Mouse (Mus musculus) heart, embryonic 14.5 days (tissue): ENCODE measurements around the gene Zbtb22. TPM values are rescaled to one million over a fixed set of nuclear protein-coding genes. Genes with fewer than 3 reads are reported as not detected.

ENCODE experiments used
- ATAC-seq: fragments of 200-750 bp; cut with Nextera tagmentation; 2 replicates; pipeline ENCODE4 v1.8.0; 2017; ENCODE audit warnings: low read depth, moderate TSS enrichment; ENCODE audit not compliant: insufficient number of reproducible peaks, insufficient read depth, low FRiP score
- H3K27ac ChIP-seq, 2 experiments: fragments of 200-500 bp in 1 of 2; fragments of 300-500 bp in 1 of 2; sonication (generic) in 1 of 2; replicated peaks in 1 of 2; 2 replicates each; pipeline ENCODE4 v1.5.1; 2012 to 2014; ENCODE audit warnings: low read depth in 2 of 2, low read length in 2 of 2, control low read depth in 1 of 2, mild to moderate bottlenecking in 1 of 2, mixed read lengths in 1 of 2; ENCODE audit not compliant: control insufficient read depth in 1 of 2, insufficient read depth in 1 of 2
- H3K27me3 ChIP-seq: fragments of 300-500 bp; sonication (generic); 2 replicates; pipeline ENCODE4 v1.6.1; 2014; ENCODE audit warnings: mild to moderate bottlenecking, low read length, control low read depth; ENCODE audit not compliant: control insufficient read depth, insufficient read depth
- H3K36me3 ChIP-seq: fragments of 300-500 bp; sonication (generic); 2 replicates; pipeline ENCODE4 v1.6.1; 2014; ENCODE audit warnings: mild to moderate bottlenecking, control low read depth, low read length, mixed read lengths; ENCODE audit not compliant: control insufficient read depth, insufficient read depth
- H3K4me1 ChIP-seq, 2 experiments: fragments of 200-500 bp in 1 of 2; fragments of 300-500 bp in 1 of 2; sonication (generic) in 1 of 2; 2 replicates each; pipeline ENCODE4 v1.6.1; 2012 to 2014; ENCODE audit warnings: low read length in 2 of 2, control low read depth in 1 of 2, mixed read lengths in 1 of 2; ENCODE audit not compliant: control insufficient read depth in 2 of 2, insufficient read depth in 2 of 2
- H3K4me2 ChIP-seq: fragments of 300-500 bp; sonication (generic); 2 replicates; pipeline ENCODE4 v1.6.1; 2014; ENCODE audit warnings: mild to moderate bottlenecking, low read length
- H3K4me3 ChIP-seq, 2 experiments: fragments of 200-500 bp in 1 of 2; fragments of 300-500 bp in 1 of 2; sonication (generic) in 1 of 2; 2 replicates each; pipeline ENCODE4 v1.5.1; 2012 to 2014; ENCODE audit warnings: low read length in 2 of 2, mild to moderate bottlenecking in 2 of 2, control low read depth in 1 of 2, low read depth in 1 of 2, moderate library complexity in 1 of 2; ENCODE audit not compliant: control insufficient read depth in 1 of 2, insufficient read depth in 1 of 2
- H3K9ac ChIP-seq: fragments of 300-500 bp; sonication (generic); 2 replicates; pipeline ENCODE4 v1.6.1; 2014; ENCODE audit warnings: mild to moderate bottlenecking, low read length
- H3K9me3 ChIP-seq: fragments of 300-500 bp; sonication (generic); 2 replicates; pipeline ENCODE4 v1.6.1; 2016; ENCODE audit warnings: low read length, control low read depth; ENCODE audit not compliant: control insufficient read depth
- WGBS: fragments of 180-500 bp; shearing (Covaris S2); extraction: QIAGEN DNeasy Blood & Tissue Kit; methylation state at CpG from one replicate; pipeline ENCODE4 v1.1.7; 2014; 5-methylcytosine and 5-hydroxymethylcytosine counted together
- polyA plus RNA-seq: library from polyadenylated mRNA; unstranded; fragments of >200 nt; fragmentation: Nextera tagmentation; extraction: Ambion mirVana; gene quantifications from 2 replicates; pipeline ENCODE4 v1.2.1, GENCODE M21; 2014

Zbtb22 gene
- polyA plus RNA-seq, 1 experiment from 2014 or later = 8.9 TPM

- H3K9me3 ChIP-seq = no peaks in the 10 kb centered on the region
- H3K27ac ChIP-seq = no peak overlapping the region
- H3K4me1 ChIP-seq = peaks cover under 1 to 9% of the 10 kb centered on the region in 2 experiments; a peak in 3 of 4 replicates
- H3K4me3 ChIP-seq = no peak overlapping the region
- H3K27me3 ChIP-seq = no peaks in the 10 kb centered on the region
- no peak overlapping the region for H3K4me2 ChIP-seq
- WGBS = 82% methylated on average over 19 of the region's 21 CpGs
- H3K36me3 ChIP-seq = peaks cover 11% of the 10 kb centered on the region
- H3K9ac ChIP-seq = no peak overlapping the region
- ATAC-seq = no peak
Measured at GRCm38 (mm10) chr17:33925406-33926116, 9.9 kb downstream of the Zbtb22 start.

DNA sequence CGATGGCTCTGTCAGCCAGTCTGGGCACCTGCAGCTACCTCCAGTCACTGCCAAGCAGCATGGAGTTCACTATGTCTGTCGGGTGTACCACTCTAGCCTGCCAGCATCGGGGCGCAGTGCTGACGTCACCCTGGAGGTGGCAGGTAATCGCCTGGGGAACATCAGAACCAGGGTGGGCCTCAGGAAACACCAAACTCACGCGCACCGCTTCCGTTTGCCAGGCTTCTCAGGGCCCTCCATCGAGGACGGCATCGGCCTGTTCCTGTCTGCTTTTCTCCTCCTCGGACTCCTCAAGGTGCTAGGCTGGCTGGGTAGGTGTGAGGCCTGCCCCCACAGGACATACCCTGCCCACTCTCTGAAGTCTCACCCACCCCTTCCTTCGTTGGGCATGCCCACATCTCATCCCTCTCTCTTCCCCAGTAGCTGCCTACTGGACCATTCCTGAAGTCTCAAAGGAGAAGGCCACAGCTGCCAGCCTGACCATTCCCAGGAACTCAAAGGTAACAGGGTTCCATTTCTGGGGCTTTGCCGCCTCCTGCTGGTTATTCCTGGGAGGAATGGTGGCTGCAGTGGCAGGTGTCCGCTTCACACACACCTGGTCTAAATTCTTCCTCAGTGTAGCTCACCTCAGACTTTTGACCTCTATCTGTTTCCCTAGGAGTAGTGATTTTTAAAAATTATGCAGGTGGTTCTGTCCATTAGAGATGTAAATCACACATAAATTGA, 10.7 kb downstream of the Zbtb22 start:
- no peak overlapping the region for H3K4me2 ChIP-seq
- H3K9me3 ChIP-seq = no peaks in the 10 kb centered on the region
- no peak overlapping the region for H3K27ac ChIP-seq
- H3K4me3 ChIP-seq = no peak overlapping the region
- WGBS = 74% methylated on average over 17 of the region's 17 CpGs
- H3K27me3 ChIP-seq = no peaks in the 10 kb centered on the region
- ATAC-seq = no peak
- no peak overlapping the region for H3K9ac ChIP-seq
- H3K36me3 ChIP-seq = peaks cover 11% of the 10 kb centered on the region
- H3K4me1 ChIP-seq = peaks cover 8 to 17% of the 10 kb centered on the region in 2 experiments; a peak in 3 of 4 replicates

DNA sequence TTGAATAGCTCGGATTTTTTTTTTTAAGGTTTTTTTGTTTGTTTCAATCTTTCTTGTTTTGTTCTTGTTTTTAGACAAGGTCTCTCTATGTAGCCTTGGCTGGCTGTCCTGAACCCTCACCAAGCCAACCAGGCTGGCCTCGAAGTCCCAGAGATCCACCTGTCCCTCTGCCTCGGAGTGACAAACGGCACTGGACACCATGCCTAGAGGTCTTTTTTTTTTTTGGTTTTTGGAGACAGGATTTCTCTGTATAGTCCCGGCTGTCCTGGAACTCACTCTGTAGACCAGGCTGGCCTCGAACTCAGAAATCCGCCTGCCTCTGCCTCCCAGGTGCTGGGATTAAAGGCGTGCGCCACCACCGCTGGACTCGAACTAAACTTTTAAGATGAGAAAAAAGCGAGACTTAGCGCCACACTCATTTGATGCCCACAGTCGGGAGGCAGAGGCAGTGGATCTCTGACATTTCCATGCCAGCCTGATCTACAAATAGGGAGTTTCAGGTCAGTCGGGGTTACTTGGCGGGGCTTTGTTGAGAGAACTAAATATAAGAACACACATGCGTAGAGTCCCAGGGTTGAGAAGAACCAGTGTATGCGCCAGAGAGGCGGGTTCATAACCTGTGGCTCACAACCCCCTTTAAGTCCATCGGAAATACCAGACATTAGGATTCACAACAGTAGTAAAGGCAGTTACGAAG, 12.7 kb downstream of the Zbtb22 start:
- Histone ChIP-seq H3K36me3 (peaks cover 28% of the 10 kb centered on the region), H3K9me3 (no peaks in the 10 kb centered on the region), H3K4me3 (peak overlapping the region; percentile 82 to 91), H3K27me3 (no peaks in the 10 kb centered on the region), H3K27ac (no peak overlapping the region), H3K4me1 (peaks cover 8 to 18% of the 10 kb centered on the region in 2 experiments; a peak in 3 of 4 replicates), H3K9ac (peak overlapping the region; percentile 91), H3K4me2 (peak overlapping the region; percentile 97)
- ATAC-seq = no peak
- WGBS = 51% methylated on average over 21 of the region's 21 CpGs

GRCm38 (mm10) chr17:33929371-33930279, 13.9 kb downstream of the Zbtb22 start, which contains the start of gene Rgl2:
TSS of gene Rgl2 (plus strand) at chr17:33929543.
- peak within 1 kb of the TSS; percentile 82 to 91 for H3K4me3 ChIP-seq
- ATAC-seq = peak; percentile 83
- H3K27me3 ChIP-seq = no peaks in the 10 kb centered on the region
- peak within 1 kb of the TSS; percentile 91 for H3K9ac ChIP-seq
- no peaks in the 10 kb centered on the region for H3K9me3 ChIP-seq
- H3K27ac ChIP-seq = peak within 1 kb of the TSS; percentile 99
- peaks cover 8 to 18% of the 10 kb centered on the region in 2 experiments; a peak in 3 of 4 replicates for H3K4me1 ChIP-seq
- H3K36me3 ChIP-seq = peaks cover 40% of the 10 kb centered on the region
- WGBS = 0% methylated on average over 80 of the region's 80 CpGs
- peak within 1 kb of the TSS; percentile 97 for H3K4me2 ChIP-seq

DNA sequence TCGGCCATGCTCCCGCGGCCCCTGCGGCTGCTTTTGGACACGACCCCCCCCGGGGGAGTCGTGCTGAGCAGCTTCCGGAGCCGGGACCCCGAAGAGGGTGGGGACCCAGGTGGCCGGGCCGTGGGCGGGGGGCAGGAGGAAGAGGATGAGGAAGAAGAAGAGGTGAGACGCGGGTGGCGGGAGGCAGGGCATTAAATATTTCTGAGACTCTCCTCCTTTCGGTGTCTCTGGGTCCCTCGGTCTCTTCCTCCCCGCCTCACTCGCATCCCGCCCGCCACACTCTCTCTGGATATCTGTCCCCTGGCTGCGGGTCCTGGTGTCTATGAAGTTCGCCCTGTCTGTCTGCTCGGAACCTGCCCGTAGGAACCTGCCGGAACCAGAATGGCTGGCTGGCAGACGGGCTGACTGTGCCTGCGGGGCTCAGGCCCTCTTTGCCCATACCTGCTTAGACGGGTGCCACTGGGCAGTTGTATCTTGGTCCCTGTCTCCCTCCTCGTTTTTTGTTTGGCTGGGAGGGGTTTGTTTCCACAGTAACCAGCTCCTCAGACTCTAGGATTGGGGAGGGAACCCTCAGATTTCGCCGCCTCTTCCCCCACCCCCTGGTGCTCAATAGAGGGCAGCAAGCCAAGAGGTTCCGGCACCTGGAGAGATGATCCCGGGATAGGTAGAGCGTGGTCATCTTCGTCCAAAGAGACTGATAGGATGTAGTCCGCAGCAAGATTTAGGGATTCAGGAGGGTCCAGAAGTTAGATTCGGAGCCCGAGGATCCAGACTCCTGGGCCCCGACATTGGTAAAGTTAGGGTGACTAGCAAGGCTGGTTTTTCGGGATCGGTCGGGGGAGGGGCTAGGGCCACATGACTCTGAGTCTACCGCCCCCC, 14.8 kb downstream of the Zbtb22 start:
- Histone ChIP-seq H3K9me3 (no peaks in the 10 kb centered on the region), H3K36me3 (peaks cover 48% of the 10 kb centered on the region), H3K27me3 (no peaks in the 10 kb centered on the region), H3K4me2 (peak overlapping the region; percentile 97), H3K4me1 (peaks cover 8 to 18% of the 10 kb centered on the region in 2 experiments; a peak in 3 of 4 replicates), H3K4me3 (peak overlapping the region; percentile 82 to 91), H3K9ac (peak overlapping the region; percentile 91), H3K27ac (peak overlapping the region; percentile 99)
- WGBS = under 1% methylated on average over 45 of the region's 45 CpGs
- no peak for ATAC-seq

DNA sequence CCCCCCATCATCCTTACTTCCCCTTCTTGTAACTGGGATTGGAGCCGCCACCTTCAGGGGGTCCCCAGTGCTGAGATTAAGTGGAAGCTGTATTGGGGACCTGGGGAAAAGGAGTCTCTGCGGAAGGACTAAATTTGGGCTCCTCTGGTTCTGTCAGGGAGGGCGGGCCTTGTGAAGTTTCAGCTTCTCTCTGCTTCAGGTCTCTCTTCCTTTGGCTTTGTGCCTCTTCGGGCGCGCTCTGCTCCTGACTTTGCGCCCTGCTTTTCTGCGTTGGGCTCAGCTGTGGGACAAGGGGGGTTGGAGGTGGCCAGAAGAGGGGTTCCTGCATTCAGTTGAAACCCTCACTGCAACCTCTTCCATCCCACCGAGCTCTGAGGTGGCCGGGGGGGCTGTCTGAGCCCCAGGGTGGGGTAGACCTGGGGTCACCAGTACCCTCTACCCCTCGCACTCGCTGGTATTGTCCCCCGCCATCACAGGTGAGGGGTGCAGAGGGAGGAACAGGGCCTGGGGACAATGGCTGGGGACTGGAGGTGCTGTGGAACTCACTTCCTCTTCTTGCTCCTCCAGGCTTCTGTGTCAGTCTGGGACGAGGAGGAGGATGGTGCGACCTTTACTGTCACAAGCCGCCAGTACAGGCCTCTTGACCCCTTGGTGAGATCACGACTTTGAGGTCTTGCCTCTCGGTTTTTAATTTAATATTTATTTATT, 15.6 kb downstream of the Zbtb22 start:
- no peak overlapping the region for H3K27ac ChIP-seq
- no peaks in the 10 kb centered on the region for H3K27me3 ChIP-seq
- no peak for ATAC-seq
- H3K9ac ChIP-seq = peak overlapping the region; percentile 91
- peaks cover 53% of the 10 kb centered on the region for H3K36me3 ChIP-seq
- H3K4me2 ChIP-seq = peak overlapping the region; percentile 97
- peaks cover 8 to 18% of the 10 kb centered on the region in 2 experiments; a peak in 3 of 4 replicates for H3K4me1 ChIP-seq
- H3K9me3 ChIP-seq = no peaks in the 10 kb centered on the region
- peak overlapping the region; percentile 82 to 91 for H3K4me3 ChIP-seq
- 41% methylated on average over 18 of the region's 18 CpGs for whole genome bisulfite sequencing
